Mouse (Mus musculus): ENCODE measurements at regions not wholly inside any gene's neighbourhood (a gene's known extent, or its start where the extent isn't known, plus 50 kb on each side); places are given as distances from the start of the nearest gene placed in this dataset.
A peak's percentile ranks its signal among the peaks of the same experiment; 100 is the strongest.

- H3K9ac ChIP-seq (ENCODE audit: control insufficient read depth, low read depth, low read length, poor library complexity, severe bottlenecking), result no peak overlapping the region
- no peak overlapping the region for H3K27ac ChIP-seq (ENCODE audit: control insufficient read depth, low read depth, low read length)
- no peaks in the 10 kb centered on the region for H3K27me3 ChIP-seq (ENCODE audit: control insufficient read depth in 1 of 2, insufficient read depth in 2 of 2, low read length in 2 of 2)
- peak; percentile 1 for DNase-seq (ENCODE audit: low read depth, low spot score)
- H3K36me3 ChIP-seq (ENCODE audit: control insufficient read depth in 1 of 2, insufficient read depth in 2 of 2, low read length in 2 of 2), result no peaks in the 10 kb centered on the region
- no peaks in the 10 kb centered on the region for H3K4me1 ChIP-seq (ENCODE audit: control insufficient read depth in 1 of 2, insufficient read depth in 2 of 2, low read length in 2 of 2)
- H3K79me2 ChIP-seq (ENCODE audit: control insufficient read depth, insufficient read depth, low read length, poor library complexity), result no peaks in the 10 kb centered on the region
- no peak overlapping the region for H3K4me3 ChIP-seq (ENCODE audit: control insufficient read depth in 1 of 2, insufficient read depth in 1 of 2, low read depth in 2 of 2, low read length in 2 of 2)
- TF ChIP-seq MAZ (IDR thresholded peaks at IDR 0.05; ENCODE audit: low read depth, low read length), result no peak
- no peak for TF ChIP-seq MAX (IDR thresholded peaks at IDR 0.05; ENCODE audit: low read length)
- TF ChIP-seq CTCF (IDR thresholded peaks at IDR 0.05 in 2 of 3, conservative IDR thresholded peaks at IDR 0.05 in 1 of 3; ENCODE audit: control insufficient read depth in 1 of 3, insufficient read depth in 1 of 3, low read depth in 2 of 3, low read length in 3 of 3, poor library complexity in 1 of 3, severe bottlenecking in 1 of 3), result peak in 1 of 3 experiments; percentile 4; a peak in 1 of 6 replicates
- TF ChIP-seq NRF1 (IDR thresholded peaks at IDR 0.05; ENCODE audit: insufficient read depth, low read depth, low read length, poor library complexity, severe bottlenecking), result no peak
- H3K9me3 ChIP-seq (replicated peaks; ENCODE audit: insufficient read depth, low read length), result no peaks in the 10 kb centered on the region
Observed at GRCm38 (mm10) chr5:126995577-126995976, 246.0 kb upstream of the Tmem132c start.

- Histone ChIP-seq H3K27me3 (ENCODE audit: control insufficient read depth in 1 of 2, insufficient read depth in 2 of 2, low read length in 2 of 2) (no peaks in the 10 kb centered on the region), H3K79me2 (ENCODE audit: control insufficient read depth, insufficient read depth, low read length, poor library complexity) (no peaks in the 10 kb centered on the region), H3K9me3 (replicated peaks; ENCODE audit: insufficient read depth, low read length) (no peaks in the 10 kb centered on the region), H3K36me3 (ENCODE audit: control insufficient read depth in 1 of 2, insufficient read depth in 2 of 2, low read length in 2 of 2) (no peaks in the 10 kb centered on the region), H3K27ac (ENCODE audit: control insufficient read depth, low read depth, low read length) (no peak overlapping the region), H3K4me3 (ENCODE audit: control insufficient read depth in 1 of 2, insufficient read depth in 1 of 2, low read depth in 2 of 2, low read length in 2 of 2) (no peak overlapping the region), H3K9ac (ENCODE audit: control insufficient read depth, low read depth, low read length, poor library complexity, severe bottlenecking) (no peak overlapping the region), H3K4me1 (ENCODE audit: control insufficient read depth in 1 of 2, insufficient read depth in 2 of 2, low read length in 2 of 2) (no peaks in the 10 kb centered on the region)
- DNase-seq (ENCODE audit: low read depth, low spot score), result no peak
- TF ChIP-seq BHLHE40 (IDR thresholded peaks at IDR 0.05; ENCODE audit: borderline replicate concordance, low read depth, low read length), result no peak
- TF ChIP-seq MYC (IDR thresholded peaks at IDR 0.05; ENCODE audit: low read depth, low read length), result no peak
- no peak for TF ChIP-seq KAT2A (conservative IDR thresholded peaks at IDR 0.05; ENCODE audit: low read depth, low read length)
- TF ChIP-seq SMC3 (IDR thresholded peaks at IDR 0.05; ENCODE audit: low read depth, low read length), result no peak
Observed at GRCm38 (mm10) chr5:127014166-127014565, 227.4 kb upstream of the Tmem132c start.

- Histone ChIP-seq H3K27me3 (ENCODE audit: control insufficient read depth in 1 of 2, insufficient read depth in 2 of 2, low read length in 2 of 2) (no peaks in the 10 kb centered on the region), H3K27ac (ENCODE audit: control insufficient read depth, low read depth, low read length) (no peak overlapping the region), H3K4me1 (ENCODE audit: control insufficient read depth in 1 of 2, insufficient read depth in 2 of 2, low read length in 2 of 2) (no peaks in the 10 kb centered on the region), H3K36me3 (ENCODE audit: control insufficient read depth in 1 of 2, insufficient read depth in 2 of 2, low read length in 2 of 2) (no peaks in the 10 kb centered on the region), H3K4me3 (ENCODE audit: control insufficient read depth in 1 of 2, insufficient read depth in 1 of 2, low read depth in 2 of 2, low read length in 2 of 2) (no peak overlapping the region), H3K9me3 (replicated peaks; ENCODE audit: insufficient read depth, low read length) (no peaks in the 10 kb centered on the region), H3K9ac (ENCODE audit: control insufficient read depth, low read depth, low read length, poor library complexity, severe bottlenecking) (no peak overlapping the region), H3K79me2 (ENCODE audit: control insufficient read depth, insufficient read depth, low read length, poor library complexity) (no peaks in the 10 kb centered on the region)
- DNase-seq (ENCODE audit: low read depth, low spot score), result no peak
- TF ChIP-seq MAZ (IDR thresholded peaks at IDR 0.05; ENCODE audit: low read depth, low read length) (no peak), MAFK (IDR thresholded peaks at IDR 0.05; ENCODE audit: borderline replicate concordance, low read depth, low read length) (no peak), CHD1 (IDR thresholded peaks at IDR 0.05; ENCODE audit: low read depth, low read length) (no peak), UBTF (IDR thresholded peaks at IDR 0.05; ENCODE audit: borderline replicate concordance, insufficient read depth, low read depth, low read length) (no peak), MYC (IDR thresholded peaks at IDR 0.05; ENCODE audit: low read depth, low read length) (no peak), RAD21 (IDR thresholded peaks at IDR 0.05; ENCODE audit: low read depth, low read length) (no peak), SMC3 (IDR thresholded peaks at IDR 0.05; ENCODE audit: low read depth, low read length) (no peak), USF1 (IDR thresholded peaks at IDR 0.05; ENCODE audit: low read depth, low read length) (no peak), TAL1 (IDR thresholded peaks at IDR 0.05; ENCODE audit: low read length) (no peak), CHD2 (IDR thresholded peaks at IDR 0.05; ENCODE audit: low read length) (no peak), MXI1 (IDR thresholded peaks at IDR 0.05; ENCODE audit: low read depth, low read length) (no peak), POLR2AphosphoS5 (IDR thresholded peaks at IDR 0.05; ENCODE audit: borderline replicate concordance, low read depth, low read length) (no peak), ELF1 (IDR thresholded peaks at IDR 0.05; ENCODE audit: low read depth, low read length) (no peak), ZNF384 (IDR thresholded peaks at IDR 0.05; ENCODE audit: low read depth, low read length) (no peak), KAT2A (conservative IDR thresholded peaks at IDR 0.05; ENCODE audit: low read depth, low read length) (no peak)
Observed at GRCm38 (mm10) chr5:127016467-127017060, 225.0 kb upstream of the Tmem132c start.
